Mouse (Mus musculus) liver, adult 2 months (tissue): ENCODE measurements around the gene Ubash3a. TPM values are rescaled to one million over a fixed set of nuclear protein-coding genes. Genes with fewer than 3 reads are reported as not detected.

Experiments used
- DNase-seq: peaks from one replicate; pipeline ENCODE4 v3.0.0-alpha.2; 2011; ENCODE audit warnings: low read depth, low spot score; ENCODE audit errors: extremely low read depth
- H3K27ac ChIP-seq: fragments of 200-500 bp; replicated peaks from 2 replicates; pipeline ENCODE4 v1.5.1; 2012; ENCODE audit warnings: low read depth, mild to moderate bottlenecking, control low read depth, inconsistent platforms, low read length; ENCODE audit not compliant: insufficient read depth
- H3K27me3 ChIP-seq: fragments of 200-500 bp; 2 replicates; pipeline ENCODE4 v1.6.1; 2012; ENCODE audit warnings: mild to moderate bottlenecking, moderate library complexity, low read length, inconsistent platforms; ENCODE audit not compliant: control insufficient read depth, insufficient read depth
- H3K36me3 ChIP-seq: fragments of 200-500 bp; 2 replicates; pipeline ENCODE4 v1.6.1; 2012; ENCODE audit warnings: low read length, inconsistent platforms; ENCODE audit not compliant: control insufficient read depth, insufficient read depth
- H3K4me1 ChIP-seq: fragments of 200-500 bp; 2 replicates; pipeline ENCODE4 v1.6.1; 2011; ENCODE audit warnings: low read length; ENCODE audit not compliant: control insufficient read depth, insufficient read depth
- H3K4me3 ChIP-seq: fragments of 200-500 bp; 2 replicates; pipeline ENCODE4 v1.5.1; 2011; ENCODE audit warnings: low read depth, mild to moderate bottlenecking, control low read depth, low read length, moderate library complexity; ENCODE audit not compliant: insufficient read depth
- H3K79me2 ChIP-seq: fragments of 200-500 bp; 2 replicates; pipeline ENCODE4 v1.6.1; 2012; ENCODE audit warnings: inconsistent platforms, mild to moderate bottlenecking, low read length, moderate library complexity; ENCODE audit not compliant: control insufficient read depth, insufficient read depth
- H3K9ac ChIP-seq: fragments of 200-500 bp; 2 replicates; pipeline ENCODE4 v1.6.1; 2012; ENCODE audit warnings: low read depth, mild to moderate bottlenecking, control low read depth, inconsistent platforms, low read length
- CTCF ChIP-seq: fragments of 200-500 bp; IDR thresholded peaks from 2 replicates; pipeline ENCODE4 v1.5.1; 2011; ENCODE audit warnings: low read depth, low read length, control low read depth
- POLR2A ChIP-seq: fragments of 200-500 bp; IDR thresholded peaks from 2 replicates; pipeline ENCODE4 v1.6.1; 2011; ENCODE audit warnings: low read length, control low read depth; ENCODE audit not compliant: insufficient read depth; ENCODE audit errors: extremely low read depth
- WGBS: fragments of 180-500 bp; shearing (Covaris S2); methylation state at CpG from one replicate; pipeline ENCODE4 v1.1.7; 2018; 5-methylcytosine and 5-hydroxymethylcytosine counted together
- polyA plus RNA-seq: library from polyadenylated mRNA; depleted of rRNA; stranded (reverse); fragments of >200 nt; gene quantifications from 2 replicates; pipeline ENCODE4 v1.2.3, GENCODE M21; 2012
- total RNA-seq: library from RNA; depleted of rRNA; stranded (reverse); fragments of >200 nt; gene quantifications from 2 replicates; pipeline ENCODE4 v1.2.3, GENCODE M21; 2014

The Ubash3a gene
- total and polyA plus RNA-seq, 2 experiments = 0.09 to 0.31 TPM

DNA sequence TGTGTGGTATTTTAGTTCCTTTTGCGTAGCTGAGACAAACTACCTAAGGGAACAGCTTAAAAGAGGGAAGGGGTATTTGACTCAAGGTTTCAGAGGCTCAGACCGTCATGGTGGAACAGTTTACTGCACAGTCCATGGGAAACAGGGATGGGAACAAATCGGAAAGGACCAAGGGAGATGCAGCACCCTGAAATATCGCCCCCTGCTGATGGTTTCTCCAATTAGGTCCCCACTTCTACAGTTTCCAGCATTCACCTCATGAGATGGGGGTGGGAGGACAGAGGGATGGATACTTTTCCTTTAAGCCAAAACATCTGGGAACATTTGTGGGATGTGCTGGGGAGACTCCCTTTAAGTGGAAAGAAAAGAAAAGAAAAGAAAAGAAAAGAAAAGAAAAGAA, 52.2 kb downstream of the Ubash3a start:
- Histone ChIP-seq H3K36me3 (no peaks in the 10 kb centered on the region), H3K4me3 (no peak overlapping the region), H3K9ac (no peak overlapping the region), H3K79me2 (no peaks in the 10 kb centered on the region), H3K27me3 (no peaks in the 10 kb centered on the region), H3K4me1 (peaks cover 10% of the 10 kb centered on the region), H3K27ac (no peak overlapping the region)
- TF ChIP-seq CTCF (peak; percentile 46; the same call in 1 of the 2 replicates), POLR2A (no peak)
- WGBS = 76% methylated on average over 4 of the region's 4 CpGs
- DNase-seq = no peak

GRCm38 (mm10) chr17:31260430-31260829, 52.8 kb downstream of the Ubash3a start:
- TF ChIP-seq POLR2A = no peak
- Histone ChIP-seq H3K4me1 (peaks cover 10% of the 10 kb centered on the region), H3K36me3 (no peaks in the 10 kb centered on the region), H3K9ac (no peak overlapping the region), H3K79me2 (no peaks in the 10 kb centered on the region), H3K27me3 (no peaks in the 10 kb centered on the region), H3K27ac (peak overlapping the region; percentile 70), H3K4me3 (no peak overlapping the region)
- 19% methylated on average over 7 of the region's 7 CpGs for WGBS
- DNase-seq = peak; percentile 90

DNA sequence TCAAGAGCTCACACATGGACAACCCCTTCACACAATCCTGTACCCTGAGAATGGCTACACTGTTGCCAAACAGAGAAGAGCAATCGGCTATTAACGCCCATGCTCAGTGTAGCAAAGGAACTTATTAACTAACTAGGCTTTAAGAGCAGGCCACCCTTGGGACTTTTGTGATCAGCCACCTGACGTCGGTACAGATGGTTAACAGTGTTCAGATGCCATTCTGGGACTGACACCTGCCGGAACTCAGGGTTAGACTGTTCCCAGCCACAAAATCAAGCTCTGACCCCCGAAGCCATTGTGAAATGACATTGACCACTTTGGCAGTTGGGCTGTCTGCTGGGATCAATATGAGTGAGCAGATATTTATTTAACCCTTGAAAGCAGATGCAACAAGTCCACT, 53.7 kb downstream of the Ubash3a start:
- Histone ChIP-seq H3K4me1 (peaks cover 10% of the 10 kb centered on the region), H3K4me3 (no peak overlapping the region), H3K9ac (no peak overlapping the region), H3K27me3 (no peaks in the 10 kb centered on the region), H3K36me3 (no peaks in the 10 kb centered on the region), H3K27ac (peak overlapping the region; percentile 59), H3K79me2 (no peaks in the 10 kb centered on the region)
- WGBS = 32% methylated on average over 6 of the region's 6 CpGs
- peak; percentile 96 for DNase-seq
- no peak for TF ChIP-seq POLR2A
- no peak for TF ChIP-seq CTCF

DNA sequence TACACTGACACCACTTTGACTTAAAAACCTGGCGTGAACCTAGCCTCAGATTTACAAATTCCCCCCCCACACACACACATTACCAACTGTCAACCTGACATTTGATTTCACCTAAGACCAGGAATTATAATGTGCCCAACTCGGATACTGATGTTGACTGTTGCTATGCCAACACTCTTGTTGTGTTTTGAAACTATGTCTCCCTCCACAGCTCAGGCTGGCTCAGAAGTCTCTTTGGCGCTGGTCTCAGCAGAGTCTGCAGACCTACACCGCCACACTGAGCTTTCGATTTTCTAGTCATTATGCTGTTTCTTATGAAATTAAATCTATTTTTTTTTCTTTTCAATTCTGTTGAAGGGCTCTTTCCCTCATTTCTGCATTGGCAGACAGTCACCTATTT, 55.0 kb downstream of the Ubash3a start:
- no peak overlapping the region for H3K27ac ChIP-seq
- WGBS = 40% methylated on average over 5 of the region's 5 CpGs
- no peaks in the 10 kb centered on the region for H3K36me3 ChIP-seq
- H3K4me1 ChIP-seq = peaks cover 10% of the 10 kb centered on the region
- H3K79me2 ChIP-seq = no peaks in the 10 kb centered on the region
- H3K9ac ChIP-seq = no peak overlapping the region
- DNase-seq = peak; percentile 47
- H3K4me3 ChIP-seq = no peak overlapping the region
- no peak for TF ChIP-seq CTCF
- TF ChIP-seq POLR2A = no peak
- H3K27me3 ChIP-seq = no peaks in the 10 kb centered on the region

DNA sequence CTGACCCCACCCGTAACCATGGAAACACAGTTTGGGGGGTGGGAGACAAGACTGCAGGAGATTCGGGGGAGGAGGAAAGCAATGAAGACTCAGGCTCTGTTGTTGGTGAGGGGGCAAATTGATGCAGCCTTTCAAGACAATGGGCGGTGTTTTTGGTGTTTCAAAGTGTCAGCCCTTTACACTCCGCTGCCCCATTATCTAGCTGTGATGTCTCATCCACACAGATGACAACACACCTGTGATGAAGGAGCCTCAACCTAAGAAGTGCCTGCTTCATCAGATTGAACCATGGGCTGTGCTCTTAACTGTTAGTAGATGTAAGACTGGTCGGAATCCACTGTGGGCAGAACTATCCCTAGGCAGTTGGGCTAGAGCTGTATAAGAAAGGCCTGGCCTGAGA, 56.1 kb downstream of the Ubash3a start:
- WGBS = 94% methylated on average over 5 of the region's 5 CpGs
- TF ChIP-seq POLR2A = no peak
- TF ChIP-seq CTCF = no peak
- Histone ChIP-seq H3K79me2 (no peaks in the 10 kb centered on the region), H3K36me3 (no peaks in the 10 kb centered on the region), H3K27me3 (no peaks in the 10 kb centered on the region), H3K4me3 (no peak overlapping the region), H3K27ac (no peak overlapping the region), H3K4me1 (peaks cover 10% of the 10 kb centered on the region), H3K9ac (no peak overlapping the region)
- no peak for DNase-seq

DNA sequence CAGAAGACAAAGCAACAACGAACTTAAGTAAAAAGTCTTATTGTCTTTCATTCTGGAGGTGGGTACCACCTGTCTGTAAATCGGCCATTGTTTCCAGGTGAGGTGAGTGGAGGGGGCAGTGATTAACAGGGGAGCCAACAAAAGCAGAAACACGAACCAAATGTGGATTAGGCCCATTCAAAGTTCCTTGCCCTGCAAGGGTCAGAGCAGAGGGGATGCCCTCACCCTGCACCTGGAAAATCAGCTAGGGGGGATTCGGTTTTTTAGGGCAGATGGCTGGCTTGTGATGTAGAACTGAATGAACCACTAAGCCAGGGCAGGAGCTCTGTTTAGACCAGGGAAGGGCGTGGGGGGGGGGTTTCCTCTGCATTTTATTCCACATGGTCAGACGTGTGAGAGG, 56.7 kb downstream of the Ubash3a start:
- Histone ChIP-seq H3K4me3 (no peak overlapping the region), H3K9ac (no peak overlapping the region), H3K36me3 (no peaks in the 10 kb centered on the region), H3K4me1 (peaks cover 10% of the 10 kb centered on the region), H3K79me2 (no peaks in the 10 kb centered on the region), H3K27ac (no peak overlapping the region), H3K27me3 (no peaks in the 10 kb centered on the region)
- TF ChIP-seq CTCF = no peak
- no peak for TF ChIP-seq POLR2A
- 82% methylated on average over 6 of the region's 6 CpGs for WGBS
- no peak for DNase-seq
